Mouse (Mus musculus) granulocyte monocyte progenitor cell, adult 5-6 weeks (primary cell): Measurements from ENCODE around the gene Asb8. TPM values are rescaled to one million over a fixed set of nuclear protein-coding genes. Genes with fewer than 3 reads are reported as not detected.
A peak's percentile ranks its signal among the peaks of the same experiment; 100 is the strongest.

ENCODE experiments used
- ATAC-seq: replicated peaks from 2 replicates; pipeline ENCODE4 v1.8.0; 2016; ENCODE audit warnings: mild to moderate bottlenecking, moderate TSS enrichment, inconsistent platforms; ENCODE audit not compliant: poor library complexity, severe bottlenecking
- total RNA-seq, 2 experiments: library from RNA; stranded (forward) in 1 of 2; stranded (reverse) in 1 of 2; fragments of 200-712, 200-1000 nt in 1 of 2; fragments of >200 nt in 1 of 2; fragmentation: Nextera tagmentation in 1 of 2; gene quantifications; 2 replicates each; pipeline ENCODE4 v1.2.3; 2014 to 2017

The Asb8 gene
- total RNA-seq (2014; fragmentation: Nextera tagmentation) (27.8 and 31.3 TPM in 2 replicates), total RNA-seq (2017) (21.0 and 22.8 TPM in 2 replicates)

DNA sequence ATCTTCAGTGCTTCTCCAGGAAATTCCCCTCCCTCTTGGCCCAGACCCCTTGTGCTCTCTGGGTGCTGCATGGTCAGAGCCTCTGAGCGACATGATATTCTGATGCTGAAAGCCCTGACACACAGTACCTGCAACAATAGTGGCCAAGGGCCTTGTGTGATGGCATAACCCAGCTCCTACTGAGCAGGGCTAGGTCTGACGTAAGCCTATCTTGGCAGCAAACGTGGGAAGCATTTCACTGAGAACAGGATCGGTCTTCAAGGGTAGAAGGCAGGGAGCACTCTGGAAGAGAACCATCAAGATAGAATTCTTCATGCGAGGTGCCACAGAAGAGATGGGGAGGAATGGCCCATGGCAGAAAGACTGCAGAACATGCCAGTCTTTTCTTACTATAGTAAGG is at the start of gene Asb8:
Asb8 (minus strand) TSS at position 101 of the 400 bp plus-strand sequence.
- no peak for ATAC-seq

DNA sequence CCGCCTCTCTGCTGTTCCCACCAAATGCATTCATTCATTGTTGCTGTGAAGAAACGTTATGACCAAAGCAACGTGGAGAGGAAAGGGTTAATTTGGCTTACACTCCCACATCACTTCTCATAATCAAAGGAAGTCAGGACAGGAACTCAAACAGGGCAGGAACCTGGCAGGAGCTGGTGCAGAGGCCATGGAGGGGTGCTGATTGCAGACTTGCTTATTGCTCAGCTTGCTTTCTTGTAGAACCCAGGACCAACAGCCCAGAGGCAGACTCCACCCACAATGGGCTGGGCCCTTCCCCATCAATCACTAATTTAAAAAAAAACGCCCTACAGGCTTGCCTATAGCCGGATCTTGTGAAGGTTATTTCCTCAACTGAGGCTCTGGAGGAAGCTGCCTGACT is 48.7 kb upstream of the Asb8 start:
- no peak for ATAC-seq

DNA sequence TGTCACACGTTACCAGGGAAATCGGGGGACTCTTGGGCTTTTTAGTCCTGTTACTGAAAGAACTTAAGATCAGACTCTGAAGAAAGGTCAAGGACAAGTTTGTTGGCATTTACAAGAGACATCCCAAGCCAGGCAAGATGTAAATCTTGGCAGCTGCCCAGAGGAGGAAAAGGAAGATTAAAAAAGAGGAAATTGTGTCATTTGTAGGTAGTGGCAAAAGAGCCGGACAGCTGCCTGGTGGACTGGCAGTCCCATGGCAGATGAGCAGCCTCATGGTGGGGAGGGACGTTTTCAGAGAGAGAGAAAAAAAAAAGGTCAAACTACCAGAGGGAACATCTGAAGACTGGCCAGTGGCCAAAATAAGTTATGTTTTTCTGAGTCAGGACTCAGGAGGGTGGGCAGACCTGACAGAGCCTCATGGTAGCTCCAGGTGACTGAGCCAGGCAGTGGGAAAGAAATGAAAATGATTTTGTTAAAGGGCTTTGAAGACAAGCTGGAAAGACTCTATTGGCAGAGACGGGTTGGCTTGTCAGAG is 48.0 kb upstream of the Asb8 start:
- peak; percentile 20; the same call in 1 of the 2 replicates for ATAC-seq

DNA sequence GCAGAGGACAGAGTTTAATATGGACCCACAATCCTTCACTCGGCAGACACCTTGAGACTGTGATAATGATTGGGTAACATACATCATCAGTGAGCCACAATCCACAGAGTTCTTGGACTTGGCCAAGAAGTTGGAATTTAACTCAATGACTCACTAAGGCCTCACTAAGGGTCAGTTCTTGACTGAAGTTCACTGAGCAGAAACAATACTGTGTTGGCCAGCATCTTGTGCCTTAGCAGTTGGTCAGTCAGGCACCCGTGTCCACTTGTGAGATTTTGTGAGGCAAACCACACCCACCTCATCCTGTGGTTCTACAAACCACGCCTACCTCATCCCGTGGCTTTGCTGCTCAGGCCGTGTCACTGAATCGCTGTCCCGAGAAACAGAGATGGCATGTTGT is 44.3 kb upstream of the Asb8 start:
- ATAC-seq = no peak

DNA sequence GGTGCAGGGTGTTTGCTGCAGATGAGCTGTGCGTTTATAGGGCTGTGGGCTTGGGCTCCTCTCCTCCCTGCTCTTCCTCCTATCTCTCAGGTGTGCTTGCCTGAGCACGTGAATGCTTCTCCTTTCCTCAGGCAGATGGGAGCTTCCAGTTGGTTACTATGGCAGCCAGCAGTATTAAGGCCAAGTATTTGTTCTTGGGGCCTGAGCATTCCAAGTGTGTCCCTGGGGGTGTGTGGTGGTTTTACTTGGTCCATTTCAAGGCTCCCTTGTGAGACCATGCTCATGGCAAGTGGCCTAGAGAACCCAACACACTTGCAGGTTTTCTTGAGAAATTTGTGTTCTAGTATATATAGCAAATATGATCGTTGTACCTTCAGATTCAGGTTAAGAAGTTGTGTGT is 30.0 kb upstream of the Asb8 start, which contains the start of gene Olfr288:
Olfr288 (minus strand) TSS at position 101 of the 400 bp plus-strand sequence.
- ATAC-seq = no peak

DNA sequence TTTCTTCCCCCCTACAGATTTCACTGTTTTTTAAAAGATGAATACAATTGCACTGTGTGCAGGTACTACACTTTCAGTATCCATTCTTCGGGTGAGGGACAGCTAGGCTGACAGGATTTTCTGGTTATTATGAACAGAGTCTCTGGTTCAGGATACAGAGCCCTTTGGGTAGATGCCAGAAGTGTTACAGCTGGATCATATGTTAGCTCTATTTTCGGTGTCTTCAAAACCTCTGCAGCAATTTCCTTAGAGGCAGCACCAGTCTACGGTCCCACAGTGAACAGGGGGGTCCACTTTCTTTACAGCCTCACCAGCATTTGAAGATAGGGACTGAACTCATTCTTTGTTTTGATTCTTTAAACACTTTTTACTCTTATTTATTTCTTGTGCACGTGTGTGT is 19.0 kb upstream of the Asb8 start:
- no peak for ATAC-seq

DNA sequence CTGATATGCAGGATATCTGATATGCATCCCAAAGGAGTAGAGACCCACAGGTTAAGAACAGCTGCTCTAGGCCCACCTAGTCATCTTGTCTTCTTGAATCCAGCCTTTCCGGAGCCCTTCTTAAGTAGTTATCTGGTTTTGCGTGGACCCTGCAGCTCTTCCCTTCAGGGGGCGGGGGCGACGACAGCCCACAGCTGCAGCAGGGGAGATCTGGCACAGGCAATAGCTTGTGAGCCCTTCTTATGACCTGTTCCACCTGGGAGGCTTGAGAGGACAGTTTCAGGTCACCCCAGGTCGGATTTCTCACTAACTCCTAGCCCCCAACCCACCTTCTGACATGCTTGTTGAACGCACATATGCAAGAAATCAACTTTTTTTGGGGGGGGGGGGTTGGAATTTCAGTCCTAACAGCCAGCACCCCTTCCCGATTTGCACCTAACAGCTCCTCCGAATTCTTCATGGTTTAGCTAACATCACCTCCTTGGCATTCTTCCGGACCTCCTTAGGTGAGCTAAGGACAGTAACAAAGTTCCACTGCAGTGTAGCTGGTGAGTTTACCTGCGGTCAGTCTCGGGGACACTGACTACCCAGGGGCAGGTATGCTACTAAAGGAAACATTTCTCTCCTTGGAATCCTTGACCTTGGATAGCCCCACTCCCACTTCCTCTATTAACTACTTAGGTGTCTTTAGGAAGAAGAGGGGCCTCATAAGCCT is 16.6 kb upstream of the Asb8 start:
- ATAC-seq = no peak

DNA sequence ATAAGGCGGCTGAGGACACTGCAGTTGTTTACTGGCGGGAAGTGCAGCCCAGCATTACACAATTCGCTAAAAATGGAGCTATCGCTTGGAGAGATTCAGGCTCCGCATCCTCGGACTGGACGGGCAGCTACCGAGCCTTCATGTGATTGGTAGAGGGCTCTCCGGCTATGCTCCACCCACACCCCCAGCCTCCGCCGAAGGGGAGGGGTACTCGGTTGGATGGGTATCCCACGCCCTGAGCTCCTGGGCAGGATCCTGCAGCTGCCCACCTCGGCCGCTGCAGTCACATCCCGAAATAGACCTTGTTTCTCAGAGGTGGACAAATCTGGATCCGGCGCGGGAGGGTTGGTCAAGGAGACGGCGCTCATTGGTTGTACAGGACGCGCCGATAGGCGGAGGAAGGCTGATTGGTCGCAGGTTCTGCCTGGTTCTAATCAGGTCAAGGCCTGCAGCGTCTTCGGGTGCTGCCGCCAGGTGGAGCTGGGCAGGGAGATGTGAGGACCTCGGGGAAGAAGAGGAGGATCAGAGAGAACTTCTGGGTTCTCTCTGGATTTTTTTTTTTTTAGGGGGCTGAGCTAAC is 15.8 kb upstream of the Asb8 start:
- ATAC-seq = peak; percentile 97

DNA sequence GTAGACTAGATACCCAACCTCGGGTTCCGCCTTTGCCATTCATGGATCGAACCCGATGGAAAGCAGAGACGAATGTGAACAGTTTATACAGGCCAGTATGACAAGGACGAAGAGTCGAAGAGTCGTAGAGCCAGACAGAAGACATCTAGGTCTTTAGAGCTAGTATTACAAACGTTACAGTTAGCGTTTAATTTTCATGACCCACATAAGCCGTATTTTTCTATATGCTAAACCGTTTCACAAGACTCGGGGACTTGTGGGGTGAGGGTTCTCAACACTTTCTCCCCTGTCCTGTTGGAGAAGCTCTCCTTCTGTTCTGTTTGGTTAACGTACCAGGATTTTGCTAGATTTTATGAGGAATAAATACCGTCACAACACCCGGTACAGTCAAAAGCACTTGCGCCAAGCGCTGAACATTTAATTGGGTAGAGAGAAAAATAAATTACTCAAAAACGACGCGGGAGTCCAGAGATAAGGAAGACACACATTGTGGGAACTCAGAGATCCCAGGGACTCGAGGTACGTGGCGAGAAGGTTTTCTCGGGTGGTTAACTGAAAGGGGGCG is 15.2 kb upstream of the Asb8 start:
- no peak for ATAC-seq

DNA sequence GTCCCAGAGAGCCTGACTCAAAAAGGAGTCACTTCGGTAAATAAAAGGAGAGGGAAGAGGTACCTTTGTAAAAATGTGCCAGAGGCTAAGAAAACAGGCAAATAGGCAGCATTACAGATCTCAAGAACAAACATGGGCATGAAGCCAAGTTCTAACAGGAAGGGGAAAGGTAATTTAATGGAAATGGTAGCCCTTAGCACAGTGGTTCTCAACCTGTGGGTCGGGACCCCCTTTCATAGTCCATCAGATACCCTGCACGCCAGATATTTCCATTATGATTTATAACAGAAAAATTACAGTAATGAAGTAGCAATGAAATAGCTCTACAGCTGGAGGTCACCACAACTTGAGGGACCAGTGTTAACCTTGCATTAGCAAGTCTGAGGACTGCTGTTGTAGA is 11.9 kb upstream of the Asb8 start:
- no peak for ATAC-seq

DNA sequence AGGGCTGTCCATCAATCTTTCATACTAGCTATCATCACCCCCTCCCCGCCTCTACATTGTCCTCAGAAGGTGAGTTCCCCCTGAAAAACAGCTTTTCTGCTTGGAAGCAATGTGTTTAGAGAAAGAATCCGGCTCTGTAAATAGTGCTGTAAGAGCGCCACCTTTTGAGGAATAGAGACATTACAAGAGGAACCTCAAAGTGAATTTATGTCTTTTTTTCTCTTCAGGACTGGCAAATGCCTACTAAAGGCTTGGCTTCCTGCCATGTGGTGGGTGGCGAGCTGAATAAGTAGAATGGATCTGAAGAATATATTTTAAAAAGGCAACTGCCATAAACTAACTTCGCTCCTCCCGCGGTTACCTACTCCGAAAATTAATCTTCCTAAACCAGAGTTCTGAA is 8.4 kb upstream of the Asb8 start:
- peak; percentile 52 for ATAC-seq

DNA sequence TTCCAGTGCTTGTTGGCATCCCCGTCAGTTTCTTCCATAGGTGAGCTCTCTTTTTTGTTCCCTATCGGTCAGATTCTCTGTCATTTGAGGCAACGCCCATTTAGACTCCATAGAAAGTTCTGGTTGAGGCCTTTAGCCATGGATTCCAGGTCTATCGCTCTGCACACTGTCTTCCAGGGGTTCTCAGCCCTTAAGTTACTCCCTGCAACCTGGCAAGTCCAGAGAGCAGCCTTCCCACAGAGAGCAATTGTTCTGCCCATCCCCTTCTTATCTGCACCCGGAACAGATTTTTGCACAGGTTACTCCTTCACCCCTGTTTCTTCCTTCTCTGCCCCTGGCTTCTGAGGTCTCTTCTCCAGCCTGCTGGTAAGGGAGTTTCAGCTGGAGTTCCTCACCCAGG is 6.7 kb upstream of the Asb8 start:
- ATAC-seq = no peak

DNA sequence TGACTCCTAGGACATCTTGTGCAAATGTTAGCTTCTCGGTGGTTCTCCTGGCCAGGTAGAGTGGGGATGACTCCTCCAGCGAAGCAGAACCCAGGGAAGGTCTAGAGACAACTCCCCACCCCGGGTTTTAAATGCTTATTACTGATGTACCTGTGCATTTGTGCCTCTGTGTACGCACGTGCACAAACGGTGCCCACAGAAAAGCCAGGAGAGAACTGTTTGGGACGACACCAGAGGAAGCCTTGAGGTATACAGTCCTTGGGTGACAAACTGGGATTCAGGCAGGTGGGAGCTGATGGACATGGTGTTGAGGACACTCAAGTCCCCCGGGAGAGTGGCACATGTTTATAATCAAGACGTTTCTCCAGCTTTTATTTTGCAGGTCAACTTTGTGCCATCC is 5.5 kb upstream of the Asb8 start:
- ATAC-seq = no peak

DNA sequence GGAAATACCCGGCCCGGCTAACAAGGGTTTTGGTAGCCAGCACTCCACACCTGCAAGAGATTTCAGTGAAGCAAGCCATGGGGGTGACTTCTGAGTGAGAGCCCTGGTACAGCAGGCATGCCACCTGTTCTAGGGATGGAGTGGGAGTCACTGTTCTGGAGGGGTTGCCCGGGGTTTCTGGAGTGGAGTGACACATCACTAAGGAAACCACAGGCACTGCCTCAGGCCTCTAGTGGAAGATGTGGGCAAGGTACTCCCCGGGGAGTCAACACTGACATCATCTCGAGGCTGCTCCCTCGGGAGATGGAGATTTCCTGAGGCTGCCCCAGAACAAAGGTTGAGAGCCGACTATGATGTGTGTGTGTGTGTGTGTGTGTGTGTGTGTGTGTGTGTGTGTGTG is 4.9 kb upstream of the Asb8 start:
- no peak for ATAC-seq

DNA sequence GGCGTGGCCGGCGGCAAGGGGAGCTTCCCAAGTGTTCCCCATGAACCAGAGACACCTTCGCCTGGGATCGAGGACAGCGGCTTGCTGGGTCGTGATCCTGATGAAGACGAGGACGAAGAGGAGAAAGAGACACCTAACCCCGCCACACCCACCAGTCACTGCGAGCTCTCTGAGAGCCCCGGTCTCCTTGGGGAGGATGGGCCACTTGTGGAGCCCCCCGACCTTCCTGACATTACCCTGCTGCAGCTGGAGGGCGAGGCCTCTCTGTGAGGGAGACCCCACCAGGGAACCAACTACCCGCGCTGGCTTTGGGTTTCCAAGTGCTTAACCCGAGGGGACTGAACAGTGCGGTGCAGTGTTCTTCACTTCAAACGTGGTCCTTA is 3.2 kb upstream of the Asb8 start:
- no peak for ATAC-seq

DNA sequence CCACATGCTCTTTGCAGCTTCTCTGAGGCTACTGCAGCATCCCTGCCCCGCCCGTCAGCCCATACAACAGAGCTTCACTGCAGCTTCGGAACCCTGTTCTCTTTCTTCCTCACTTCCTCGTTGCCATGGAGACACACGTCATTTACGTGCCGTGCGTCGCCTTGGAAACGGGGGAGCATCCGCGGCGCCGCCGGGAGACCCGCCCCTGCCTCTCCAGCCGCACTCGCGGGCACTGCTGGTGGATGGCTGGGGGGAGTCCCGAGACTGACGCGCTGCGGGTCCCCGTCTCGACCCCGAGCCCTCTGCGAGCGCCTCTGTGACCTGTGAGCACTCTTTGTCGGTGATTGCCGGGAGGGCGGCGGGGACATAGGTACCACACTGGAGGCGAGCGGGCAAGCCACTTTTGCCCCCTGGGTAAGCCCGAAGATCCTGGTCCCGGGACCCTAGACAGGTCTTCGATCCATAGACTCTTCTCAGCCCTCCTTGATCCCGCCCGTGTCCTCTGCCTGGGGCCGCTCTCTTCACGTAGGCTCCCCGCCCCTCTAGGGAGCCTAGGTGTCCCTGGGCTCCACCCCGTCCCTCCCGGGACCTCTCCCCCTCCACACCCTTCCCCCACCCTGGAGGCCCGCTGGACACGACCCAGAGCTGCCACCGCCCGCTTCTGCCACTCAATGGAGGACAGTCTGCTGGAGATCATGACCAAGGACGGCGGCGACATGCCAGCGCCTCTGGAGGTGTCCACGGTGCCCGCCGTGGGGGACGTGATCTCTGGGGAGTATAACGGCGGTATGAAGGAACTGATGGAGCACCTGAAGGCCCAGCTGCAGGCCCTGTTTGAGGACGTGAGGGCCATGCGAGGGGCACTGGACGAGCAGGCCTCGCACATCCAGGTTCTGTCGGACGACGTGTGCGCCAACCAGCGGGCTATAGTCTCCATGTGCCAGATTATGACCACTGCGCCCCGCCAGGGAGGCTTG is 2.5 kb upstream of the Asb8 start:
- ATAC-seq = peak; percentile 85

DNA sequence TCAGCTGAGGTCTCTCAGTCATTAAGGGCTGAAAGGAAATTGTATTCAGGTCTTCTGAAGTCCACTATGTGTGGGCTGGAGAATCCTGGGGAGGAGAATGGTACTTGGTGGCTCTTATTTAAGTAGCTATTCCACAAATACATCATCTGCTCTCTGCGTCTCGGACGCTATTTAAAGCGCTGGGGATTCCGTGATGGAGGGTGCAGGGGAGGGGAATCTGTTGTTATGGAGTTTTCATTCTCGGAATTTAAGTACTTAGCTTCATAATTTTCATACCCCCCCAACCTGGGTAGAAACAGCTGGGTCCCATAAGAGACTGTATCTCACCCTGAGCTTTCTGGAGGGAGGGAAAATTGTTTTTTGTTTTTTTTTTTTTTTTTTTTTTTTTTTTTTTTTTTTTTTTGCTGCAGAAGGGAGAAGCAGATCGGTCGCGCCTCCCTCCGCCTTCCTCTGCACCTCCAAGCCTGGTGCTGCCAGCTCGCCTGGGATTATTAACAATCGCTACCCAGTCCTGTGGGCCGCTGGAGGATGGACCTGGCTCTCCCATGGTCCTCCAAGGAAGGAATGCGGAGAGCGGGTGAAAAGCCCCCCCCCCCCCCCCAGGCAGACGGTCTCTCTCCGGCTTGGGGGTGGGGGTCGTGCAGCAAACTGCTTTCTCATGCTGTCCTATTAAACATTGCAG is 1.7 kb upstream of the Asb8 start, which contains the start of gene Ccdc184:
Ccdc184 (plus strand) TSS at position 196 of the 682 bp plus-strand sequence.
- no peak for ATAC-seq

DNA sequence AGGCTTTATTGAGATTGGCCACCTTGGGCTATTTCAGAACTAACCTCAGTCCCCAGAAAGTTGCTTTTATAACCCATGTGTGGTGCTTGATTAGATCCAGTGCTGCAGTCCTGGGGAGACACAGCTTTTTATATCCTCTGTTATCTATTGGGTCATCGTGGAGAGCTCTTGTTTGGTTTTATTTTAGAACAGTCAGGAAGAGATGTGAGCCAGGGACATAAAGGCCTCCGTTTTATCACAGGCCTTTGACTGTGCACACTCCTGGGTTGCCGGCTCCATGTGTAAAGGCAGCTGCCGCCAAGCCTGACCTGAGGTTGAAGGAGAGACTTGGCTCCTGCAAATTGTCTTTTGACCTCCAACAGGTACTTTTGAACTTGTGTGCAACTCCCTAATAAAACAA is 2.9 kb downstream of the Asb8 start:
- no peak for ATAC-seq

DNA sequence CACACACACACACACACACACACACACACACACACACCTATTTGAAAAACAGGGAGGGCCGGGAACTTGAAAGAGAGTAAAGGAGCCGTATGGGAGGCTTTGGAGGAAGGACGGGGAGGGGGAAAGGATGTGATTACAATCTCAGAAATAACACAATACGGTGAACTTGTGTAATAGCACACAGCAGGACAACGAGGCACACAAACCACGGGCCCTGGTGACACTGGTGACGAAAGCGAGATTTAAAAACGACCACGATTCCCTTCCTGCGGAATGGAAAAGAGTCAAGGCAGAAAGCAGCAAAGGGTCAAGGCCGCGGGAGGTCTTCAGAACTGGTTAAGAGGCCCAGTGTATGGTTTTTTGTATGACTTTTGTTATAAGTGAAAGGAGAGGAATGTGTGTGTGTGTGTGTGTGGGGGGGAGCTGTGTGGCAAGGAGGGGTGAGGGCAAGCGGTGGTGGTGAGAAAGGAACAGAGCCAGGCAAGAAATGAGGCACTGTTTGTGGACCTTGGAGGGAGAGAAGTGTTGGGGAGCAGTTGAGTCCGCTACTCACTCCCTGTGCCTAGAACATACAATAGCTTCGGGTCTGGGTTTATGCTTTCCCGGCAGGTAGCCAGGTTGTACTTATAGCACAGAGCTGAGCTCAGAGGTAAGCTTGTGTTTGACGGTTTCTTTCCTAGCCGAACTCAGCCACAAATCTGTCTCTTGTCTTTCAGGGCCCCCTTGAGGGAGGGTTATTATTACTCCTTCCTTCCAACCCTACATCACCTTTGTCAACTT is 4.2 kb downstream of the Asb8 start:
- peak; percentile 86 for ATAC-seq
